Mouse (Mus musculus) right cerebral cortex, adult 2 months (tissue): ENCODE results near the gene Coro2b.

Source experiments
- DNase-seq, 2 experiments: peaks; one replicate each; pipeline ENCODE4 v3.0.0; 2021 to 2022; ENCODE audit warnings: low spot score in 2 of 2

The Coro2b gene

DNA sequence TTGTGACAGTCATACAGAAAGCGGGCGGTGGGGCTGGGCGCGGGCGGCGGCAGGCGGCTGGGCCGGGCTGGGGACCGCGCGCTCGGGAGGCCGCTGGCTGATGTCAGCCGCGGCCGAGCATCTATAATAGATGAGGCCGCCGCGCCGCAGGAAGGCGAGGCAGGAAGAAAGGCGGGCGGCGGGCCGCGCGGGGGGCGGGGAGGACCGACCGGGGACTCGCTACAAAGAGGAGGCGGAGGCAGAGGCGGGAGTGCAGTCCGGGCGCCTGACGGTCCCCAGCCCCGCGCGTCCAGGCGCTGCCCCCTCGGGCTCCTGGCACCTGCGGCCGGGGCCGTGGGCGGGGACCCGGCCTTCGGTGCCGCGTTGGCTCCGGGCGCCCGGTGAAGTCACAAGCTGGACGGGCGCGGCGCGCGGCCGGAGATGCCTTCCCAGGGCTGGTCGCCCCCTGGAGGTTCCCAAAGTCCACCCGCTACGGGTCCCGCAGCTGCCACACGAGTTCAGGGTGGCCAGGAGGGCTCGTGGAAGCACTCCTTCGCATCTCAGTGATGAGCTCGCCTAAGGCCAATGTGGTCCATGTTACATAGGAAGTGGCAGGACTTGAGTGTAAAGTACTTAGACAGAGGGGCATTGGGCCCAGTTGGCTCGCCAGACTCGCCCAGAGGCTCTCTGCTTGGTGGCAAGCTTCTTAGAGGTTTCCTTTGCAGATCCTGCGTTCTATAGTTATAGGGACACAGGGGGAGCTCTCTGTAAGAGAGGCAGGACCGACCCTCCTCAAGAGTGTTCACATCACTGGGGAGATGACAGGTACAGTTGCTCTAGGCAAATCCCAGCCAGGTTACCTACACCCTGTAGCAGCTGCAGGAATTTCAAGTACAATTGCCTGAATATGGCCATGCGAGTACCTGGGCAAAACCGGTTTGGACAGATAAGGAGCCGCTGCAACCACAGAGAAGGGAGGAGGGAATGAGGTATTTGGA is at the start of gene Coro2b:
TSS of gene Coro2b (minus strand) at position 390 of the 977 bp plus-strand sequence.
- DNase-seq: peak in 1 of 2 experiments; percentile 76

DNA sequence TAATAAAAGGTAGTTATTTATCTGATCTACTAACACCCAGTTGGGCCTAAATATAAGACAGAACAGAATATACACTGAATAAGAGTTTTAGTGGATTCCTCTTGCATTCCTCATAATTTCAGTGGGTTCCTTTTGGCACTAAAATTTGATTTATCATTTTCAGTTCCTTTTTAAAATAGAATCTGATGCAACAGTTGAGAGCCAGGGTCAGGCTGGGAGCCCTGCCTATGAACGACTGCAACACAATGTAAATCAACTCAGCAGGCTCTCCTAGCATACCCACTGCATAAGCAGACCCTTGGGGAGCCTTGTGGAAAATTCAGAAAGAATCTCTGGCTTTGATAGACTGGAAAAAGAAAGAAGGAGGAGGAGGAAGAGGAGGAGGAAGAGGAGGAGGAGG is 40.7 kb upstream of the Coro2b start:
- no peak for DNase-seq

DNA sequence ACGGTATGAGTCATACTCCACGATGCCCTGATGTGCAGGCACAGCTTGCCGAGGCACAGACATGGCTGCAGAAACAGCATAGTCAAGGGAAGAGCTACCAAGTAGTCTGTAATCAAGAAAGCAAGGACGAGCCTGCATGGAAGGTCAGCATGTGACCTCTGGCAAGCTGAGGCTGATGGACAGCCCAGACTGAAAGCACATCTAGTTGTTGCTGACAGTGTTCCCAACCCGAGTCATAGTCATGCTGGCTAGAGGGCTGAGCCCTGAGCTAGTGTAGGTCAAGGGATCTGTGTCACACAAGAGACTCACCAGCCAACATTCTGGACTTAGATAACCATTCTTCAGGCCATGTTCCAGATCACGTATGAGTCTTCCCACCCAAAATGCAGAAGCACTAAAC is 32.3 kb upstream of the Coro2b start:
- no peak for DNase-seq

DNA sequence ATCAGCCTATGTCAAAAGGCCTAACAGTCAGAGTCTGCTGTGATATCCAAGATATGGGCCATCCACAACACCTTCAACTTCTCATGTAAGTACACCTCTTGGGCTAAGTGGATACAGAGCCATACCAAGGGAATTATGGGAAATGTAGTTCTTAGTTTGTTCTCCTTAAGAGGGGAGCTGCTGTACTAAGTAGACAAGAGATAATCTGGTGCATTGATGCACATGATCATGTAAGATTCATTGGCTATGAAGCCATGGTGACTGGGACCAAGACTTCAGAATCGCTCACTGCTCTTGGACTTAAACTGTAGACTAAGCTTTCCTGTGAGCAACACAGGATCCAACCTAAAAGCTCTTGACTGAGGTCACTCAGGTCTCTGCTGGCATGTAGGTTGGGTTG is 31.0 kb upstream of the Coro2b start:
- no peak for DNase-seq

DNA sequence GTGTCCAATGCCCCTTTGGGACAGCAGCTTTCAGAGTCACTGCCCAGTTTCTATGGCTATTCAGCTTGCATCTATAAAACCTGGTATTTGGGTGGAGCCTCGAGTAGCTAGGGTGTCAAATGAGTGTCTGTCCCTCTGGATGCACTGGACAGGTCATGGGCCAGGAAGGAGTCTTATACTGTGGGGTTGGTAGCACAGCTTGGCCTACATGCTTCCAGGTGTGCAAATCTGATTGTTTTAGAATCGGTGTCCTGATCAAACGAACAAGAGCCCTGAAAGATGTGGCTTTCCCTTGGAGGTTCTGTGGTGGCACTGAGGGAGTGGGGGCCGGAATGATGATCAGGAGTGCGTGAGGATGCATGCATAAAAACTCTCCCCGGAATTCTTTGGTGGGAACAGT is 25.4 kb upstream of the Coro2b start:
- DNase-seq: no peak

DNA sequence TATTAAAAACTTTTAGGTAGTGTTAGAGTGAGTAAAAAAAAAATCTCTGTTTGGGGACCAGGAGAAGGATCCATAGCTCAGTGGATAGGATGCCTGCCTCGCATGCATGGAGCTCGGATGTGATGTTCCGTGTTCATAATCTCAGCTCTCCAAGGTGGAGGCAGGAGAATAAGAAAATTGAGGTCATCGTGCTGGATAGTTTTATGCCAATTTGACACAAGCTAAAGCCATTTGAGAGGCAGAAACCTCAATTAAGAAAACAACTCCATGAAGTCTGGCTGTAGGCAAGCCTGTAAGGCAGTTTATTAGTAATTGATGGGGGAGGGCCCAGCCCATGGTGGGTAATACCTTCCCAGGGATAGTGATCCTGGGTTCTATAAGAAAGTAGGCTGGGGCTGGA is 23.6 kb upstream of the Coro2b start:
- no peak for DNase-seq

DNA sequence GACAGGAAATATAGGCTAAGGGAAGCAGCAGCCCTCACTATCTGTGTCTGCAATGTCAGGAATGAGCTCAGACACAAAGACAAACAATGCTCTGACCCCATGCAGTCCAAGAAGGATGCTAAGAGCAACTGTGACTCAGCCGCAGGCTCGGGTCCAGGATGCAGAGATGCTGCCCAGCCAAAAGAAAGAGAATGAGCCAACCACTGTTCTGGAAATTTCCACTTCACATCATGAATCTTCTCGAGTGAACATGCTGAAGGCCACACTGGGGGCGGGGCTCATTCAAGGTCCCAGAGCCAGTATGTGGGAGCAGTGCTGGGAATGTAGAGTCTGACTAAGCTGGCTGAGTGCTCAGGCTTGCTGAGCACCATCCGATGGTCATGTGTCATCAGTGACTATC is 23.2 kb upstream of the Coro2b start:
- DNase-seq: peak; percentile 55 to 65

DNA sequence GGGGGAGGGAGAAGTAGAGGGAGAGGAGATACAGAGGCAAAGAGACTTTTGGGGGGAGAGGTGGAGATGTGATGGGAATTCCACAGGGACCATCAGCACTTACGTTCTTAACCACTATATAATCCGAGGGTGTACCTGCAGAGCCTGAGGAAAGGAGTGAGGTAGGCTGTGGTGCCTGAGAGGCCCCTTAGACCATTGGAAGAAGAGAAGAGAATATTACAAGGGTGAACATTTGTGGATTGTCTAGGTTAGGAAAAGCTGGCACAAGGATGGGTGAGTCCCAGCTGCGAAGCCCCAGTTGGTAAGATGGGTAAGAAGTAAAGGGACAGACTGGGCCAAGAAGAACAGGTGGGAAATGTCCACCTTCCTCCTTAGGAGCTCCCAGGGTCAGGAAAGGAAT is 22.6 kb upstream of the Coro2b start:
- no peak for DNase-seq

DNA sequence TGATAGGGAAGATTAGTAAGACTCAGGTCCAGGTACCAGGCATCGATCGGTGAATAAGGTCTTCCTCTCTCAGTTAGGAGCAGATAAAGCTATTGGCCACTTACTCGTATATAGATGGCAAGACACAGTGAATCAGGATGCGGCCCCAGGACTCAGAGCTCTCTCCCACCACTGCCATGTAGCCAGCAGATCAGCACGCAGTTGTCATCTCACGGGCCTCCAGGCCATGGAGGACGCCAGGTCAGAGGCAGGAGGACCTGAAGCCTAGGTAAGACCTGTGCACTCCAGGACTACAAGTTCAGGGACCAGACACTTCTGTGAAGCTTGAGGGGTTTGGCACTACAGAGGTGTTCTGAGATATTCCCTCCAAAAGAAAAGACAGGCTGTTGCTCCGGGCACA is 21.2 kb upstream of the Coro2b start:
- DNase-seq: no peak

DNA sequence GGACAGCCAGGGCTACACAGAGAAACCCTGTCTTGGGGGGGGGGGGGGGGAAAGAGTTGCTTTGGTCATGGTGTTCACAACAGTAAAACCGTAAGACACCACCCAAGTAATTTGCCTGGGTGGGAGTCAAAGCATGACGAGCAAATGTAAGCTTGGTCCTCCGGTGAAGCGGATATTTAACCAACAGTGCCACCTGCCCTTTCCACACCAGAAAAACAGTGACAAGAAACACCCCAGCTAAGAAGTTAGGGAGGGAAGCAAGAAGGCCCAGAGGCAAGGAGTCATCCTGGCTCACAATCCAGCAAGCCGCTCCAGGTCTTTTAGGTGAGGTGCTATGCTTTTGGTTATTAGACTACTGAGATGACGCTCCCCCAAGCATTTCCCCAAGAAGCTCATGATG is 19.9 kb upstream of the Coro2b start:
- DNase-seq: peak in 1 of 2 experiments; percentile 0

DNA sequence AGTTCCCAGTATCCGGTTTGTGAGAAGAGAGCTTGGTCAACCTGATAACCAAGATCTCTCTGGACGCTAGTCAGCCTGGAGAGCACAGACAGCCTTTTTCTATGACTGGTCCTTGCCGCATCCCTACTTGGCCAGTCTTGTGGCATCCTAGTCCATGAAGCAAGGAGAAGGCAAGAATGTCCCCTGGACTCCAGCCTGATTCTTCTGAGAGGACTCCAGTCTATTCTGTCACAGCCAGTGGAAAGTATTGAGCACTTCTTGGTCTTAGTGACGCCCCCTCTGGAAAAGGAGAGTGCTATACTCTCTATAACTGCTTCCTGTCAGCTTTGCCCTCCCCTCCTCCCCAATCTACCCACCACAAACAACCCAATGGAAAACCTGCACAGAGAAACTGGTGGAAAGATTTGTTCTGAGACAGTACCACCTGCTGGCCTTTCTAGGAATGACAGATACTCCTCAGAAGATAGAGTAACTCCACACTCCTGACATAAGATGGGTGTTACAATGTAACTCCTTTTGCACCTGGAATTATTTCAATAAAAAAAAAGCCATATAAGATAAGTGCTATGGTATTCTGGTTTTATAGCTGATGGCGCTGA is 18.5 kb upstream of the Coro2b start:
- DNase-seq: peak; percentile 73 to 80

DNA sequence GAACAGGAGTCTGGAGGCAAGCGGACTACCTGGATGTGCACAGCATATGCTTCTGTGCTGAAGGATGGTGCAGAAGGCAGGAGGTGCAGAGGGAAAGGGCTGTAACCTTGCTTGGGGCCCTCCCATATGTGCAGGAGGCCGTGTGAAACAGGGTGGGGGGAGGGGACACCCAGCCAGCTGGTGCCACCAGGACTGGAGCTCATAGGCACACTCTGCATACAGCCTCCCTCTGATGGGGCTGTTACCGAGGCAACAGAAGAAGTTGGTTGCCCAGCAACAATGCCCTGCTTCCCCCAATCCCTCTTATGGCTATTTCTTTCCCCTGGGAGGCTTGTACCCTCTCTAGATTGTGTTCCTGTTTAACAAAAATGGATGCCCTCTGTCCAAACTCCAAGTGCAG is 17.8 kb upstream of the Coro2b start:
- DNase-seq: peak; percentile 69 to 78

DNA sequence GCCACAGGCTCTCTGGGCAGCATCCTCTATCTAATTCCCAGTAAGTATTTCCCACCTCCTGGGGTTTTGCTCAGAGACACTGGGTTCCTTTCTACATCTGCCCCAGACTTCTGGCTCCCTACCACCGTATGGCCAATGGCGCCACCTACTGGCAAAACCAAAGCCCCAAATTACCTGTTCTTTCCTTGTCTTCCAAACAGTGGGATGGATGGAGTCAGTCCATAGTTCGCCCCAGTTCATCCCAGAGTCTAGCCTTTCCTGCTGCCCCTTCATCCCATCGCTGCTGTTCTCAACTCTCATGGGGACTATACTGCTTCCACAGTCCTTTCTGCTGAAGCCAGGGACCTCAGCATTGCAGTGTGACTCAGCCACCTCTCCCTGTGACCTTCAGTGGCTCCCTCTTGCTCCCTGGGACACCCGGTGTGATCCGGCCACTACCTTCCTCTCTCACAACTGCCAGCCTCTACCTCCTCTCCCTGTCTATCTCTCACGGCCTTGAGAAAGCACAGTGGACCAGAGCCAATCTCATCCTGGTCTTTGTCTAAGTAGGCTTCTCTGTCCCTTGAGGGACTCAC is 16.6 kb upstream of the Coro2b start:
- peak; percentile 80 to 90 for DNase-seq

DNA sequence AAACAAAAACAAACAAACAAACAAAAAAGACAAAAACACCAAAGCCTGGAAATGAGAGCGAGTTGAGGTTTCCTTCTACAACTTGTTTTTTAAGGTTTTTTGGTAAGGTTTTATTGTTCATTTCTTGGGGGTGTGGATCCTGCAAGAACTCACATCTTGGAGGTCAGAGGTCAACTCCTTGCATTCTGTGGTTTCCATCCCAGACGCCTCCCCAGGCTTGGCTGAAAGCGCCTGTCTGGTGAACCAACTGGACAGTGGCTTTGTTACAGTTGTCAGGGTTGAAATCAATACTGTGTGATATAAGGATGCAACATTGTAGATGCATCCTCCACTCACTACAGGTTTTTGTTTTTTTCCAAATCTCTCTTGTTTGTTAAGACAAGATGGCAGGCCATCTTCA is 14.7 kb upstream of the Coro2b start:
- DNase-seq: no peak

DNA sequence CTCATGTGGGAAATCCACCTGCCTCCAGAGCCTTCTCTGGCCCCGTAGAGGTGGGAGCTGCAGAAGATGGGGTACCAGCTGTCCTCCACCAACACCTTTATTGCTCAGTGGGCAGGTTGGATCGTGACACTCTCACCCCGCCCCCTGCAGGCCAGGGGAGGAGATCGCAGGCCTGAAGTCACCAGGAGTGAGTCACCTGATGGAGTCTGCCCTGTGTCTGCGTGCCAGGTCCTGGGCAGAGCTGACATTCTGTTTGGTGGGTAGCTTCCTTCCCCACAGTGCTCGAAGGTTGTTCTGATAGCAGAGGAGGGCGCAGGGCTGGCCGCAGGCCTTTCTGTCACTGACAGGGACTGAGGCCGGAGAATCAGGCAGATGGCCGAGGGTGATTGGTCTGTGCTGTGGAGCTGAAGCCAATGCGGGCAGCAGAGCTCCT is 13.8 kb upstream of the Coro2b start:
- DNase-seq: peak in 1 of 2 experiments; percentile 62

DNA sequence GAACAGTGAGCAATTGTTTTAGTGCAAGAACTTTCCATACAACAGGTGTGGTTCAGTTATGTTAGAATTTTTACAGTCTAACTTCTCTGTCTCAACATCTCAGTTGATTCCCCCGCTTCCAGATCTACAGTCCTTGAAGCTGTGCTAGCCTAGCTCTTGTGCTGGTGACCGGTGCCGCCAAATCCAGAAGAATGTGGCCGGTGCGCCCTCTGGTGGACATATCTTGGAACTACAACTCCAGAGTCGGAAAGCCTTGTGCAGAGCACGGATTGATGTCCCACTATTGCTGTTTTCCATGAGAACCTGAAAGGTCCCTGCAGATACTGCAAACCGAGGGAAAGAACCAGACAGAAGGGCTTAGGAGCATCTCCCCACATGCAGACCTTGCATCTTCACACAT is 13.0 kb upstream of the Coro2b start:
- peak; percentile 99 for DNase-seq

DNA sequence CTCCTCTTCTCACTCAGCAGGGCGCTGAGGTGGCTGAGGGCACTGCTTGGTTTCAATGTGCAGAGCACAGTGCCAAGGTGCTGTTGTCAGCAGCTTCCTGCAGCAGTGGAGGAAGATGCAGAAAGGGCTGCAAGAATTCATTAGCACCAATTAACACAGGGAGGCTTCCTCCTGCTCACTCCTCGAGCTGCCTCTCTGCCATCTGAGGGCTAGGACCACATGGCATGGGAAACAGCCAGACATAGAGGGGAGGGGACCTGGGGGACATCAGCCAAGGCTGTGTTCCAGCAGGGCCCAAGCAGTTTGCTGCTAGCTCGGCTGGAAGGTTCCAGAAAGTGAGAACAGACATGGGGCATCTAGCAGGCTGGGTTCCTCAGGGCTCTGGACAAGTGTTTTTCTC is 10.6 kb upstream of the Coro2b start:
- DNase-seq: no peak

DNA sequence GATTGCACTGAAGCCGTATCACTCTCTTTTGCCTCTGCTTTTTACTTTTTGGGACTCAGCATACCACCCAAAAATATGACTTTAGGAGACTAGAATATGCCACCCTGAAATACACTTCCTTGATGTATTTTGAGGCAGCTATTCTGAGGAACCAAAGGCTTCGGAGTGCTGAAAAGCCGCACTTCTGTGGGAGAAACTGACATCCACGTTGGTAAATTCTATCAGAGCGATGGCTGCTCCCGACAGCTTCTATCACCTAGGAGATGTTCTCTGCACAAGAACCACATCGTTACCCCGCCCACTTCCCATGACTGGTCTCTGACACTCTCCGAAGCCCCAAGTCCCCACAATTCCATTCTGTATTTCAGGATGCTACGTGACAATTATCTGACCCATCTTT is 8.0 kb upstream of the Coro2b start:
- DNase-seq: peak in 1 of 2 experiments; percentile 67

DNA sequence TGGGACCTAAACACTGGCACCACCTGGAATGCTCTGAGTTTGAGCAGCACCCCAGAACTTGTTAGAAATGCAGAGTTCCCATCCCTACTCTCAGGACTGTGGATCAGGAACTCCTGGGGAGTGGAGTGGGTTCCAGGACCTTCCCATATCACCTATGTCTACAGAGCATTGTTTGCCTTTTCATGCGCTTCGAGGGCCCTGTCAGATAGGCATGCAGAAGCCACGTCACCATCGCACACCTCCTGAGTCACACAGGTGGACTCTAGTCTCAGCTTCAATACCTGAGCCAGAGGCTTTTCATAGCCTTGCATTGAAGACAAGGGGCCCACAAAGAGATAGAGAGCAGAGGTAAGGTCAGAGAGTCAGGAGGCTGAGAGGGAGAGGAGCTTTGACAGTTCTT is 7.0 kb upstream of the Coro2b start:
- DNase-seq: no peak

DNA sequence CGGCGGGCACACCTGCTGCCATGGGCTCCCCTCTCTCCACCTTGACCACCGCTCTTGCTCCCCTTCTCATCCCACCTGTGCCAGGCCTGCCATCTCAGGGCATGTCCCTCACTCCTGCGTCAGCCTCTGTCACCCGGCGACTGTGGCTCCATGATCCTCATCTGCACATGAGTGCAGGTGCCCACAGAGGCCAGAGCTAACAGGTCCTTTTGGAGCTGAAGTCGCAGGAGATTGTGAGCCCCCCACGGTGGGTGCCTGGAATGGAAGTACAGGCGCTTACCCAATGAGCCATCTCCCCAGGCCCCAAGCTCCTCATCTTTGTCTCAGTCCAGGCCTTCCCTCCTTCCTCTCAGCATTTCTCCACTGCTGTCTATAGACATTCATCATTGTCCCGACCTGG is 4.8 kb upstream of the Coro2b start:
- no peak for DNase-seq

DNA sequence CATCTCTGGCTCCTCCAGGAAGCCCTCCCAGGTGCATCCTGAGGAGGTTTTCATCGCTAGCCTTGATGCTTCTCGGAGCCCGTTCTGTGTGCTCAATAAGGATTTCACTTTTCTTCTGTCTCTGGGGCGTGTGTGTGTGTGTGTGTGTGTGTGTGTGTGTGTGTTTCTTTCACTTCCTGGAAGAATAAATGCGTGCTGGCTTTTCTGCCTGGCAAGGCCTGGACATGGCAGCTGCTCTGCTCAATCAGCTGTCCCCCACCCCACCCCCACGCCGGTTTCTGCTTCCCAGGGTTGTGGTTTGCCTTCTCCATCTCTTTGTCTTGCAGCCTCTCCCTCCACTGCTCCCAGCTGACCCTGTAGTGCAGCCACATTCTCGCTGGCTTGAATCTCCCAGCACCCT is 4.3 kb upstream of the Coro2b start:
- DNase-seq: no peak

DNA sequence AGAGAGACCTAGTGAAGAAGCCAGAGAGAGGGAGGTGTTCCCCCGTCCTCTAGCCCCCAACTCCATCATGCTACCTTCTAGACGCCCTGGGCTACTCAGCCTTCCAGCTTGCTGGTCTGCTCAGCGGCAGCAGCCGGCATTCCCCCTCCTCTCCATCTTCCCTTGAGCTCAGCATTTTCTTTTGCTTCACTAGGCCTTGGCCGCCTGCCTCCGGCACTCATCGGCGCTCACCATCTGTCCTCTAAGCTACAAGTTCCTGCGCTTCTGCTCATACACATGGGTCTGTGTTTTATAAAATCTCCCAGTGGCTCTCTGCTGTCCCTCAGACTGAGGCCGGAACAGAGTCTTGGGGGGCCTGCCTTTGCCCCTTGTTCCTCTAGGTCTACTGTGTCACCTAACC is 3.9 kb upstream of the Coro2b start:
- peak; percentile 73 to 83 for DNase-seq

DNA sequence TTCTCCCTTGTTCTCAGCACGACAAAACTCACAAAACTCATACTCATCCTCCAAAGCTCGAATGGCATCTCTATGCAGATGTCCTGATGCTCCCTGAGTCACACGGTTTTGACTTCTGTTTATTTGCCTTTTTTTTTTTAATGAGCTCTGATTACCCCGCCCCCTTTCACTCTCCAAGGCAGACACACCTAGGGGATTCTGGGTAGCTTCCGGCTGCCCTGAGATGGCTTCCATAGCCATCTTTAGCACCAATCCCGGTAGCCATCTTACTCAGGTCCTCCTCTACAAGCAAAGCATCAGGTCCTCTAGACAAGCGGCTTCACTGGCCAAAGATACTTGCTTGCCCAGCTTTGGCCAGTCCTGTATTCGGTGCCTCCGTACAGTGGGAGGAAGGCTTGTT is 3.3 kb upstream of the Coro2b start:
- no peak for DNase-seq
